Mouse (Mus musculus) adrenal gland, postnatal 4 days (tissue): ENCODE data around the gene Arfgef3. TPM values are rescaled to one million over a fixed set of nuclear protein-coding genes. Genes with fewer than 3 reads are reported as not detected.
A peak's percentile ranks its signal among the peaks of the same experiment; 100 is the strongest.
"Not testable (repeated sequence)": the region's sequence is repeated elsewhere in the genome, so short reads cannot be mapped to it uniquely, and the experiment has no call there.

Source experiments
- DNase-seq, 2 experiments: peaks; one replicate each; pipeline ENCODE4 v3.0.0; 2021 to 2022; ENCODE audit warnings: low spot score in 2 of 2, mixed read lengths in 2 of 2
- total RNA-seq, 2 experiments: library from RNA; stranded (reverse); gene quantifications; 2 replicates each; pipeline ENCODE4 v1.2.3; 2021

Gene Arfgef3
- total RNA-seq, 2 experiments from 2014 or later, result 8.5 to 11.5 TPM

DNA sequence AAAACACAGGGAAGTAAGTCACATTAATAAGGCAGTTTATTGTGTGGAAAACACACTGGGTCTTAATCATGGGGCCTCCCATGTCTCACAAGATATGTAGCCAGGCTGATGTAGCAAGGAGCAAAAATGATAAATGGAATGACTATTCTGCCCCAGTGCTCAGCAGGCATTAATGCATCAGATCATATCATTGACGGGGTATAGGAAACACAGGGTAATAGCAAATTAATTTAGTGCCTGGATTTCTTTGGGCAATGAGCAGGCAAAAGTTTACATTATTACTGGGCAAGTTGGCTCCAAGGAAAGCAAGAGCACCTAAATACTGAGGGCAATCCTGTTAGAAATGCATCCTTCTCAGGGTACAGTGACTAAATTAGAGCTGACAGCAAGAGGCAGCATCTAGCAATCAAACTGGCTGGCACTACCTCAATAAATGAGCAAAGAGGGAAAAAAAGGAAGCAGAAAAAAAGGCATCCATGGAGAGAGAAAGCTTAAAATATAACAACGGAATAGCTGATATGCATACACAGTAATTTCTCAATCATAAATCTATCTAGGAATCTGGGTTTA, 62.3 kb downstream of the Arfgef3 start:
- no peak for DNase-seq

DNA sequence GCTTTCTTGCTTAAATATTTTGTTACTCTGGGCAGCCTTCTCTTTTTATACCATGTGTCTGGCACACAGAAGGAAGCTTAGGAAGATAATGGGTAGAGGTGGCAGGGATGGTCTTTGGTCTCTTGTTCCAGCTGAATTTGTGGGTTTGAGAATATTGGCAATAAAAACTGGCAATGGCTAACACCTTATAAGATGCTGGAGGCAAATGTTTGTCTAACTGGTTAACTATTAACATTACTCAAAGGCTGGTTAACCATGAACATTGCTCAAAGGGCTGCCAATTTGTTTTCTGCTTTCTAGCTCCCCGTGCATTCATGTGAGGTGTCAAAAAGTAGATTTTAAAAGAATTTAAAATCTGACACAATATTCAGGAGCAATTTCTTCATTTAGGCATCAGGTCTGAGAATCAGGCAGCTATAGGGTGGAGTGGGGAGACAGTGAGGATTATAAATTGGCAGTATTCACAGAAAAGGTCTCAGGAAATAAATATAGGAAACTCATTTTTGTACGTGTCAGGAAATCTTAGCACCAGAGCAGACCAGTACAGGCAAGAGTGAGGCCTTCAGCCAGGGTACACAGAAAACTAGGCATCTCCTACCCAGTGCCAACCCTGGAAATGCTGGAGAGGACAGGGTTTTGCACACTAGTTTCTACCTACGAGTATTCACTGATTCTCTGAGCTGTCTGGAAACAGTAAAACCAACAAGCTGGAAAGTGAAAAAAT, 62.9 kb downstream of the Arfgef3 start:
- DNase-seq, result no peak

DNA sequence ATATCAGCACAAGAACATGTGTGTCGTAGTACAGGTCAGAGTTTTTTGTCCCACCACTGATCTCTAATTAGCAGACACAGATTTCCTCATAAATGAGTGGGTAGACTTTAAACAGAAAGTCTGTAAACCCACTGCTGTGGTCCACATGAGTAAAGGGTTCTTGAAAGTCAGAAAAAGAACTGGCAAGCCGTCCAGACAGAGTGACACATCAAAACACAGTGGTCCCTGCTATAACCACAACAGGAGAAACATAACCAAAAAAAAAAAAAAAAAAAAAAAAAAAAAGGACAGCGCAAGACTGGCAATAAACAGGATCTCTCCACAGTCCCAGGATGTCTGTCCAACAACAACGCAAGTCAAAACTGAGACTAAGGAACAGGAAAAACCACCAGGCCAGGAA, 64.9 kb downstream of the Arfgef3 start:
- no peak for DNase-seq

DNA sequence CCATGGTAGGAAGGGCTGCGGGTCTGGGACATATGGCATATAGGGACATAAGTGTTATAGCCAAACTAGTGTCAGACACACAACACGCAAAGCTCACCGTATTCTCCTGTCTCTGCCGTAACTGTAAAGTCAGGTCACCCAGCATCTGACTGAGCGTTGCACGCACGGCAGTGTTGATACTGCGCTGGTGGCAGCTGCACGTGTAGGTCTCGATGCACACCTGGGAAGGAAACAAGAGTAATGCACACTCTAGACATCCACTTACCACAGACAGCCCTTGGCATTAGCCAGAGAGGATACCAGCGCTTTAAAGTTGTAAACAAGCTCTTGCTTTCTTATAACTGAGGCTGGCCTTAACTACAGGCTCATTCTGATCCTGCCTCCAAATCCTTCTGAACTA, 79.0 kb downstream of the Arfgef3 start:
- DNase-seq, result no peak

DNA sequence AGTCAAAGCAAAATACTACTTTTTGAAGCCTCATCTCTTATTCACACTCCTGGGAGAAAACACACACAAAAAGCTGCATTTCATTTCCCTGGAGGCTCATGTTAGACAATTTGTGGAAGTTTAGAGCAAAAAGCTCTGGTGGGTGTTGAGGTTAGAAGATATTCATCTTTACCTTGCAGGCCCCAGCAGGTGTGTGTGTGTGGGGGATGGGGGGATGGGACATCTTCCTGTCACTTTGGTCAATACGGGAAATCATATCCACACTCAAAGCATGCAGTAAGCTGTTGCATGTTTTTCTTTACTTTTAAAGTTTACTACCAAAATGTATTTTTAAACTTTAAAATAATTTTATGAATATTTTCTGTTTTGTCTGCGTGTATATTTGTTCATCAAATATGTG, 79.7 kb downstream of the Arfgef3 start:
- no peak for DNase-seq

DNA sequence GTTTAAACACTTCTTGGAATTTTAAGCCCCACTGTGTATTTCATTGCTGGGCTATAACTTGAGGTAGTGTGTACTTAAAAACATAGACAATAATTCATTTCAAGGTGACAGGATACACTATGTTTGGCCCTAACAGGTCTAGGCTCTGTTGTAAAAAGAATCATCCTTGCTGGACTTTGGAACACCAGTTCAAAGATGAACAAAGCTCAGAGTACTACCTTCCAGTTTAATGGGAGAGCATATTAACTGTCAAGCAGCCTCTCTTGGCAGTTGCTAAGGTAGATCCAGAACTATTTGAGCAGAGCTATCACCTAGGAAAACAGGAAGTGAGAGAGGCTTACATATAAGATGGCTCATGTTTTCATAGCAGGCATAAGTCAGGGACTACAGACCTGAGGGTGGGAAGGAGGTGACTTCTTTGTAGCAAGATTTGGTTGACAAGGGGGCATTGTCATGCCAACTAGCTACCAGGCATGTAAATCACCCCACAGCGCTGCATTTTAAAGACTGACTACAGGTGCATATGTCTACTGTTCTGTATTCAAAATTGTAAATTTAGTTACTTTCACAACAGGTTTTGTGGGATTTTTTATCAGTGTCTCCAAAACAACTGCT, 82.0 kb downstream of the Arfgef3 start:
- DNase-seq, result no peak

DNA sequence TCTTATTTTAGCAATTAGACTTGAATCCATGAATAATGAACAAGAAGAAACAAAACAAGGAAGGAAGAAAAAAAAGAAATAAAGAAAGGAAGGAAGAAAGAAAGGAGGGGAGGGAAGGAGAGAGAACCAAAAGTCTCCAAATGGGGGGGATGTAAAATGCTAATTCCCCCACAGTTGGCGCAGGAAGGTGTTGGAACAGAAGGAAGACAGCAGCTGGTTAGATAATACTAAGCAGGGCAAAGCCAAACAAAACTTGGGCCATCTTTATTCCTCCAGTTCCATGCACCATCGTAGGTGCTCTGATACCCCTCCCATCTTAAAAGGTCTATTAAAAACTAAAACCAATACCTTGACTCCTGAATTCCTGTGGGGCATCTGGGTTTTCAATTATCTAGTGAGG, 82.8 kb downstream of the Arfgef3 start:
- DNase-seq, result no peak

DNA sequence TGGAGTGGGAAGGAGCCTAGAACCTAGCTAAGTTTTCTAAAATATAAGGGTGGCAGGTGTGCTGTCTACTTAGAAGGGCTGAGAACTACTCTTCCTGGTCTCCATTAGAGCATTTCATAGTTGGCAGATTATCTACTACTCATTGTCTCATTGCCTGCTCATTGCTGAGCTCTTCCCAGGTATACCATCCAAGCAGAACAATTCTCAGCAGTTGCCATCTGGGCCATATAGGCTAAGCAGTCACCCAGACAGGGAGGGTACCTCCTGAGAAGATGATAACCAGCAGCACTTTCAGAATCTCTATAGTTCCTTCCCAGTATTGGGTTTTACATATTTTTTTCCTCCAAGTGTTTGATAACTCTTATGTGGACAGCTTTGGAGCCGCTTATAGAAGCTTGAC, 86.2 kb downstream of the Arfgef3 start:
- DNase-seq, result no peak

DNA sequence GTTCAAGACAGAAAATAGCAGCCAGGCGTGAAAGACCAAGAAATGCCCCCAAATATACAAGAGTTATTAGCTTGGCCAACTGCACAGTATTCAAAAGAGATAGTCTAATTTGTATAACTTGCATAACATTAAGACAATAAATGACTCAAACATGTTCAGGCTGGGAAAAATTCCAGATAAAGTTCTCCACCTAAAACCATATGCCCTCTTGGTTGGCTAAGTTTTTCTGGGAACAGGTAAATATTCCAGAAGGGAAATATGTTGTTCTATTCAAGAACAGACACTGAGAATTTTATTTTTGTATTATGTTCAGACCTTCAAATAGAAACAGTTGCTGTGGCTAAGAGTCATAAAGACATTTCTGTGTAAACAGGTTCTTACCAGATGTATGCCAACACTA, 96.7 kb downstream of the Arfgef3 start:
- no peak for DNase-seq

DNA sequence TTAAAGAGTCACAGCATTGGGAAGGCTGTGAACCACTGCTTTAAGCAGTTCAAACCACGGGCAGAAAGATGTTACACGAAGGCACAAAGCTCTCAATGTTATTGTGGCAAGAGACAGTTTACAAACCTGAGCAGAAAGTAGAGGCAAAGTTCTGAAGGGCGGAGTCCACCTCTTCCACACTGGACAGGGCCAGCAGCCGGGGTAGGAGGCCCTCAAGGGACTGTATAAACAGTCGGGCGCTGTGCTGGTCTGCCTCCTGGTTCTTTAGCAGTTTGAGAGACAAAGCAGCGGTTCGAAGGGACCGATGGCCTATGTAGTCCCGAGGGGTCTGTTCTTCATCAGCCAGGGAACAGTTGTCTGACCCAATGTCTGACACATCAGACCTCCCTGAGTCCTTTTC, 97.7 kb downstream of the Arfgef3 start:
- DNase-seq, result no peak

DNA sequence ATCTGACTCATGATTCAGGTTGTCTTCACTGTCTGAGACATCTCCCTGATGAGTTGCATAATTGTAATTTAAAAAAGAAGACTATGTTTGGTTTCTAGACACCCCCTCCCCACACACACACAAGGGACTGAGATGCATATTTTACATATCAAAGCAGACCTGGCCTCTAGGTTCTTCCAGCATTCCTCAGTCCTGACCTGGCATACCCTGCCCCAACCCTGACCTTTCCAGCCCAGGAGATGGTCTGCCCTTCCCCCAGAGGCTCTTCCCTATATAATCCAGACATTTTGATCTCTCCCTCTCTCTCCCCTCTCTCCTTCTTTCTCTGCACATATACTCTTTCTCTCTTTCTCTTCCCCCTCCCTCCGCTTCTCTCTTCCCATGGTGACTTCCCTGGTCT, 99.4 kb downstream of the Arfgef3 start:
- DNase-seq, result no peak

DNA sequence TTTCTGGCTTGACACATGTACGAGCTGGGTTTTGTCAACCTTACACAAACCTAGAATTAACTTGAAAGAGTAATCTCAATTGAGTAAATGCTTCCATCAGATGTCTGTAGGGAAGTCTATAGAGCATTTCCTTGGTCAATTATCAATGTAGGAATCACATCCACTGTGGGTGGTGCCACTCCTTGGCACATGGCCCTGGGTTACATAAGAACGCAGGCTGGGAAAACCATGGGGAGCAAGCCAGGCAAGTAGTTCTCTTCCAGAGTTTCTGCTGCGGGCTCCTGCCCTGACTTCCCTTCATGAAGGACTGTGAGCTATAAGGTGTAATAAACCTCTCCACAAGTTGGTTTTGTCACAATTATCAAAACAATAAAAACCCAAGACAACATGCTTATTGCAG, 100.2 kb downstream of the Arfgef3 start:
- no peak for DNase-seq

DNA sequence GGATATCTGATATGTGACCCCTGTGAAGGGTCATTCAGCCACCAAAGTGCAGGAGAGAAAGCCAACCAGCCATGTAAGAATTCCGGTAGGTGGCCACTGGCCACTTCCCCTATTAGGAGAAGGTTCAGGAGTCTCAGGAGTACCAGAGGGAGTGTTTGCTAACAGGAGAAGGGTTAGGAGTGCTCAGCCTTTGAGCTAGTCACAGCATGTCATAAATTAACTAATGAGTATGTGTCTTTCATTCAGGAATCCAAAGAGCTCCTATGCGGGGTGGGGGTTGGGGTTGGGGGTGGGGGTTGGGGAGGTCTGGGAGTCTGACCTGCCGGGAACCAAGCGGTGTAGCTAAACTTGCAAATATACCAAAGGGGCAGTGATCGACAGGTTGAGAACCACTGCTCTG, 100.9 kb downstream of the Arfgef3 start:
- DNase-seq, result no peak

DNA sequence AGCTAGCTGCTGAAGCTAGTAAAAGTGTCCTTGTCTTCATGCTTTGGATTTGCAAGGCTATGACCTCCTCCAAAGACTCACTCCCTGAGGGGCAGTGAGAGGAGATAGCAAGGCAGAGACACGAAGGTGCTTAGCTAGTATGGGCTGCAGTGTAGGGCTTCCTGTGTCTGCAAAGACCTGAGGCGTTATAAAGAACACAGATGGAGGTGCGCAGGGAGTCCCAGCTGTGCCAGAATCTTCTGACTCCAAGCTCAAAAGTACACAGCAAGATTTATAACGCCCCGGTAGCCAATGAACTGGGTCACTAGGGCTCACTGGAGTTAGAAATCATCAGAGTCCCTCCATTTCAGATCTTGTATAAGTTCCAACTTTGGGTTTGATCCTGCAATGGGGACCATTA, 103.2 kb downstream of the Arfgef3 start:
- no peak for DNase-seq

DNA sequence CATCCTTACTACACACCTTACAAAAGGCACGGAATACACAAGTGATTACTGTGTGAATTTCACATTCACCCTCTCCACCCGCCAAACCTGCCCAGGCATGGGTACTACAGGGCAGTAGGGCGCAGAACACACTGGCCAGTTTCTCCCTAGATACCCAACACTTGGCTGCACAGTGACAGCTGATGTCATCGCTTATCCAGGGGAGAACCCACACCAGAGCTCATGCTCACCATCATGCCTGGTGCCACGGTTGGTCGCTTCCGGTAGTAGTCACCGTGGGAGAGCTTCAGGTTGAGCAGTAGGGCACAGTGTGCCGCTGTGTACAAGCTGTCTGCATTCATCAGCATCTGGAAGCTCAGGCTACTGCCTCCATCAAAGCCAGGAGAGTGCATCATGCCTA, 108.3 kb downstream of the Arfgef3 start:
- DNase-seq, result no peak

DNA sequence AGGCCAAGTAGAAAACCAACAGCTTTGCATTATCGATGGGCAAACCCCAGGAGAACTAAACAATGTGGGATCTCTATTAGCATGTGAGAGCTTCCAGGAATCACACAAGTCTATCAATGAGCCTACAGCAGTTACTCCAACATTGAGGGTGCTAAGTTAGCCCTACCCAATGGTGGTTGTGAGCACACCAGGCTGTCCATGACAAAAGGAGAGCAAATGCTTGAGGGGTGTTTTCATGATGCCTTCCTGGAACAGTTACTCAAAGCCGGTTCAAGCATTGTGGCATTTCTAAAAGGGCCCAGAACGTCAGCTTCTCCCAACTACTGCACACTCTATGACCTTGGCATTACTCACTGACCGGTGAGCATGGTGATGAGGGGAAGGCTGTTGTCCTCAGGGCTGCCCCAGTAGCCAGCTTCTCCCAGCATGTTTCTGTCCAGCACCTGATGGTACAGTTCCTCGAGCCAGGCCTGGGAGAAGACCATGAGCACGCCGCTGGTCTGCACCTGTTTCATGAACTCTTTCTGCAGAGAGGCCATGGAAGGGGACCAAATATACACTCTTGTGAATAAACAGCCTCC, 109.3 kb downstream of the Arfgef3 start:
- DNase-seq, result no peak

DNA sequence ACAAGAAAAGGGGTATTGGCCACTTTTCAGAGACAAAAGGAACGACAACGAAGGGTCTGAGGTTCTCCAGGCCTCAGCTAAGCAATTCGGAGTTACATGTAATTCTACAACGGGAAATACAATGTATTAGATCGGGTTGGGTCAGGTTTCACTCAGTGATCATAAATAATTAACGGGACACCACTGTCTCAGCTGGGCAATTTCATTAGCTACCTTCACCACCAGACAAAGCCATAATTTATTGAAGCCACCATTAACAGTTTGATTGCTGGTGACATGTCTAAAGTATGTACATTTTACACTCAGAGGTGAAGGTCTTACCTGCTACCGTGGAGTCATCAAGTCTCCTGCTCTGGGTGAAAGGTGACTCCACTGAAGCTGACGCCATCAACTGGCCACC, 113.3 kb downstream of the Arfgef3 start:
- DNase-seq, result no peak

DNA sequence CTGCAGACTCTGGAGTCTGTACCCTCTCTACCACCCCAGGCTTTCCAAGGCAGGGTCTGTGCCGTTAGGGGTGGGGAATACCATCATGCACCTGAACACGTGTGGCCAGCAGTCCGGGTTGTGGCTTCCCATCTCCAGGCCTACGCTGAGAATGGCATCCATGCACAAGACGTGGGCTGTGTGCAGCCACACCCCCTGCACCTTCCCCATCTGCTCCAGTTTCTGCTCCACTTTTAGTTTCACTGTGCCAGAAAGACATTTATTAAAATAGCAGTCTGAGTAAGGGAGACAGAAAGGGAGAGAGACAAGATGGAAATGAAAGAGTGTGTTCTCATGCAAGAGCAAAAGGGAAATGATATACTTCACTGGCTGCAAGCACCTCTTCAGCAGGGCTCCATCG, 116.2 kb downstream of the Arfgef3 start:
- DNase-seq, result no peak

DNA sequence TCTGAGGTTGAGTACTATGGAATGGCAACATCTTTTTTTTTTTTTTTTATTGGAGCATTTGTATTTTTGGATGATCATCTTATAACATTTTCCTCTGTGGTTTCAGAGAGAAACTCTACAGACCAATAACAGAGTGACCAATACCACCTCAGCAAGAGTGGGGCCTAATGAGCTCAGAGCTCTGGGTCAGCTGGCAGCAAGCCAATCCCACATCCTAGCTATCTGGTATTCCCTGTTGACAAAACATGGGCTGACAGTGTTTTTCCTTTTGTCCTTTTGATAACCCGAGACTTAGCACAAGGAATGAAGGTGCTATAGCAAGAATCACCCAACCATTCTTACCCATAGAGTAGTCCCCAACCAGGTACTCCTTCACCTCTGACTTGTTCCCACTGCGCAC, 131.0 kb downstream of the Arfgef3 start:
- DNase-seq, result no peak

DNA sequence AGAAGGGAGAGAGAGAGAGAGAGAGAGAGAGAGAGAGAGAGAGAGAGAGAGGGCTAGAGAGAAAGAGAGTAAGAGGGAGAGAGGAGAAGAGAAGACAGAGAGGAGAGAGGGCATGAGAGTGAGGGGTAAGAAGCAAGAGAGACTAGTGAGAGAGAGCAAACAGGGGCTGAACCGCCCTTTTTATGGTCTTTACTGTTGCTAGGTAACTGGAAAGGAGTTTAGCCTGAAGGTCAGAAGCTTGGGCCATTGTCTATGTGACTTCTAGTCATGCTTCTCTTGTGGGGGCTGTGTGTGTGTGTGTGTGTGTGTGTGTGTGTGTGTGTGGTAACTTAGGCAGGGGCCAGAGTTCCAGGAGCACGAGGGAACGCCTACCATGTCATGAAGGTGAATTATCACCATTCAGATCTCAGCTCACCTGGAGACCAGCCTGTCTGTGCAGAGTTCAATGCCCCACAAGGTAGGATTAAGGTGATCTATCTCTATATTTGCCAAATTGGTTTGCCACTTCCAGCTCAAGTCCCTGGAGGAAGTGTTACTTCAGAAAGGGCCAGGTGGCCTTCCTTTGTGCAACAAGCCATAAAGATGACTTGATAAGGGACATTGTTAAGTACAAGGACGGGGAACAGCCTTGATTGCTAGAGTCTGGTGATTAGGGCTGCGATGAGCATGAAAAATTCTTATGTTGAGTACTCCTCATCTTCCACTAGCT, 138.8 kb downstream of the Arfgef3 start:
- DNase-seq, result not testable (repeated sequence)

DNA sequence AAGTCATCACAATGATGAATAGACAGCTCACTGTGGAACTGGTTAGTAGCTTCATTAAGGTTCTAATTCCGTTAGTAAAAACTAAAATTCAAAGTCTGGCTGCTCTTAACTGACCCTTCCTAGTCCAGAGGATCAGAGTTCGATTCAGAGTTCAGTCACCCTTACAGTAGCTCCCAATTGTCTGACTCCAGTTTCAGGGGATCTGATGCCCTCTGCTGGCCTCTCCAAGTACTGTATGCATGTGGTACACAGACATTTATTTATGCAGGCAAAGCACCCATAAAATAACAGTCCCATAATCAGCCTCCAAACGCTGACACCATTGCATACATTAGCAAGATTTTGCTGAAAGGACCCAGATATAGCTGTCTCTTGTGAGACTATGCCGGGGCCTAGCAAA, 141.7 kb downstream of the Arfgef3 start:
- DNase-seq, result peak; percentile 30 to 50

DNA sequence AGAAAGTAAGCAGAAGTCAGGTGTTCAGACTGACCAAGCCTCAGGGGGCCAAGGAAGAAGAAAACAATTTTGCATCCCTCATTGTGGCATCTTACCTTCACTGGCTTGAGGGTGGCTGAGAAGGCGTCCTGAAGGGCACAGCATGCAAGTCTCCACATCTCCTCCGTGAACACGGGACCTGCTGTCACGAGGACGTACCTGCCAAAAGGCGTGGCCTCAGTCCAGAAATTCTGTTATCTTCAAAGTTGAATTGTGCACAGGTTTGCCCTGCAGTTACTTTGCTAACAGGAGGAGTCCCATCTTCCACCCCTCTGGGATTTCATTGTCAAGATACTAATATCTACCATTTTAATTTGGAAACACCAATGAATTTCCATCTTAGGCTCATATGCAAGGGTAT, 146.1 kb downstream of the Arfgef3 start:
- DNase-seq, result no peak
